Mouse (Mus musculus): ENCODE results near the gene Olfr93. TPM values are rescaled to one million over a fixed set of nuclear protein-coding genes. Genes with fewer than 3 reads are reported as not detected.
"Not testable (repeated sequence)": the region's sequence is repeated elsewhere in the genome, so short reads cannot be mapped to it uniquely, and the experiment has no call there.

The Olfr93 gene
- polyA plus RNA-seq, 1 experiment from 2014 or later = not detected

DNA sequence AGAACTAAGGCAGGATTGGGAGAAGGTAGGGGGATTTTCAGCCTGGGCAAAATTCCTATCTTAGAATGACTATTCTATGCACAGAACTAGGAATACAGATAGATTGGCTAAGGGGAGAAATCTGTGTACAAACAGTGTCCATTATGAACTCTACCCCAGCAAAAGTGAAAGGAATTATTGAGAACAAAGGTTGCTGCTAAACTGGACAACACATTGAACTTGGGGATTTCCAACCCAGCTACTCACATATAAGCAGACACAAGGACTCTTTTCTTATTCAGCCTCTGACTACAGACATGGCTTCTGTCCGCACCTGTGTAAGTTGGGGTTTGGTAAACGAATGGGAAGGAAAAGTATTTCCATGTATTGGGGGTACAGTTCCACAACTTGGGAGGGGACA lies 32.4 kb upstream of the Olfr93 start, which contains the start of gene Ubd:
Ubd (plus strand) TSS at position 237 of the 400 bp plus-strand sequence.
- Histone ChIP-seq H3K27me3 (replicated peaks; ENCODE audit: insufficient read depth, low read length) (peaks cover 13% of the 10 kb centered on the region), H3K9me3 (ENCODE audit: low read length) (no peaks in the 10 kb centered on the region), H3K4me2 (replicated peaks; ENCODE audit: low read depth, low read length) (no peak within 1 kb of the TSS), H3K4me3 (ENCODE audit: low read depth, low read length) (no peak within 1 kb of the TSS), H3K36me3 (ENCODE audit: insufficient read depth, low read length) (no peaks in the 10 kb centered on the region), H3K9ac (replicated peaks; ENCODE audit: low read depth) (no peak within 1 kb of the TSS), H3K27ac (ENCODE audit: low read length) (no peak within 1 kb of the TSS), H3K4me1 (ENCODE audit: insufficient read depth, low read depth, low read length) (no peaks in the 10 kb centered on the region)
- TF ChIP-seq EP300 (IDR thresholded peaks at IDR 0.05) (no peak), CTCF (IDR thresholded peaks at IDR 0.05) (no peak)
- ATAC-seq (no peak), DNase-seq (ENCODE audit: low spot score) (no peak)
- WGBS = 76% methylated on average over 2 of the region's 2 CpGs

DNA sequence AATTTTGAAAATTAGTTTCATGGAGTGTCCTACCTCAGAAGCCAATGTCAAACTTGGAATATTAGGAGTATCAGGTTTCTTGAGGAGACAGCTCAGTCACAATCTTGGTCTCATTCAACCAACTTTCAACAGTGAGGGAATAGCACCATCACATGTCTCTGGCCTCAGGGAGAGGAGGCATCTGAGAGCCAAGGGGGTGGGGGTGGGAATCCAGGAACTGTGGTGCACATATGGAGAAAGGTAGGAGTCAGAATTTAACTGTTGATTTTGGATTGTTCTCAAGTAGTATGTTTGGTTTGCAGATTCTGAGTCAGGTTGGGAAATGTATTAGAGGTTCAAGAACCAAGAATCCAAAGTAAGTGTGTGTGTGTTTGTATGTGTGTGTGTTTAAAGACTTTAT lies 31.7 kb upstream of the Olfr93 start:
- H3K9ac ChIP-seq (replicated peaks; ENCODE audit: low read depth) = no peak overlapping the region
- H3K4me3 ChIP-seq (ENCODE audit: low read depth, low read length) = no peak overlapping the region
- no peak overlapping the region for H3K27ac ChIP-seq (ENCODE audit: low read length)
- no peak overlapping the region for H3K4me2 ChIP-seq (replicated peaks; ENCODE audit: low read depth, low read length)
- ATAC-seq = no peak
- DNase-seq (ENCODE audit: low spot score) = no peak
- no peaks in the 10 kb centered on the region for H3K4me1 ChIP-seq (ENCODE audit: insufficient read depth, low read depth, low read length)
- H3K9me3 ChIP-seq (ENCODE audit: low read length) = no peaks in the 10 kb centered on the region
- H3K27me3 ChIP-seq (replicated peaks; ENCODE audit: insufficient read depth, low read length) = peaks cover 12% of the 10 kb centered on the region
- TF ChIP-seq EP300 (IDR thresholded peaks at IDR 0.05) (no peak), CTCF (IDR thresholded peaks at IDR 0.05) (no peak)
- H3K36me3 ChIP-seq (ENCODE audit: insufficient read depth, low read length) = no peaks in the 10 kb centered on the region

- no peak overlapping the region for H3K27ac ChIP-seq (ENCODE audit: low read length)
- TF ChIP-seq CTCF (IDR thresholded peaks at IDR 0.05) (no peak), EP300 (IDR thresholded peaks at IDR 0.05) (no peak)
- no peaks in the 10 kb centered on the region; the same call in 1 of the 2 replicates for H3K27me3 ChIP-seq (replicated peaks; ENCODE audit: insufficient read depth, low read length)
- DNase-seq (ENCODE audit: low spot score) = peak; percentile 24
- no peak overlapping the region for H3K4me2 ChIP-seq (replicated peaks; ENCODE audit: low read depth, low read length)
- no peaks in the 10 kb centered on the region for H3K4me1 ChIP-seq (ENCODE audit: insufficient read depth, low read depth, low read length)
- WGBS = 41% methylated on average over 2 of the region's 2 CpGs
- H3K4me3 ChIP-seq (ENCODE audit: low read depth, low read length) = no peak overlapping the region
- ATAC-seq = no peak
- H3K36me3 ChIP-seq (ENCODE audit: insufficient read depth, low read length) = no peaks in the 10 kb centered on the region
- no peaks in the 10 kb centered on the region for H3K9me3 ChIP-seq (ENCODE audit: low read length)
- H3K9ac ChIP-seq (replicated peaks; ENCODE audit: low read depth) = no peak overlapping the region
These were observed 29.4 kb upstream of the Olfr93 start for GRCm38 (mm10) chr17:37190711-37191110.

GRCm38 (mm10) chr17:37185474-37185873 lies 24.2 kb upstream of the Olfr93 start:
- no peak for TF ChIP-seq CTCF (IDR thresholded peaks at IDR 0.05)
- no peak overlapping the region for H3K27ac ChIP-seq (ENCODE audit: low read length)
- no peaks in the 10 kb centered on the region for H3K27me3 ChIP-seq (replicated peaks; ENCODE audit: insufficient read depth, low read length)
- ATAC-seq = no peak
- no peak overlapping the region for H3K4me2 ChIP-seq (replicated peaks; ENCODE audit: low read depth, low read length)
- H3K4me1 ChIP-seq (ENCODE audit: insufficient read depth, low read depth, low read length) = no peaks in the 10 kb centered on the region
- H3K4me3 ChIP-seq (ENCODE audit: low read depth, low read length) = no peak overlapping the region
- 32% methylated on average over 6 of the region's 6 CpGs for WGBS
- H3K9ac ChIP-seq (replicated peaks; ENCODE audit: low read depth) = no peak overlapping the region
- H3K9me3 ChIP-seq (ENCODE audit: low read length) = no peaks in the 10 kb centered on the region
- no peaks in the 10 kb centered on the region for H3K36me3 ChIP-seq (ENCODE audit: insufficient read depth, low read length)
- no peak for DNase-seq (ENCODE audit: low spot score)

GRCm38 (mm10) chr17:37131366-37131765 lies 29.9 kb downstream of the Olfr93 start:
- not testable (repeated sequence) for H3K27ac ChIP-seq (ENCODE audit: low read length); H3K4me1 ChIP-seq (ENCODE audit: insufficient read depth, low read depth, low read length); H3K9ac ChIP-seq (replicated peaks; ENCODE audit: low read depth); ATAC-seq; H3K4me2 ChIP-seq (replicated peaks; ENCODE audit: low read depth, low read length); H3K4me3 ChIP-seq (ENCODE audit: low read depth, low read length); H3K36me3 ChIP-seq (ENCODE audit: insufficient read depth, low read length); H3K27me3 ChIP-seq (replicated peaks; ENCODE audit: insufficient read depth, low read length); H3K9me3 ChIP-seq (ENCODE audit: low read length); DNase-seq (ENCODE audit: low spot score)
- 69% methylated on average over 4 of the region's 4 CpGs for WGBS

GRCm38 (mm10) chr17:37119988-37120387 lies 41.3 kb downstream of the Olfr93 start, which contains the start of gene Olfr92:
Gene Olfr92 (minus strand): TSS chr17:37120088.
- Histone ChIP-seq H3K4me1 (ENCODE audit: insufficient read depth, low read depth, low read length) (no peaks in the 10 kb centered on the region), H3K4me2 (replicated peaks; ENCODE audit: low read depth, low read length) (no peak within 1 kb of the TSS), H3K9me3 (ENCODE audit: low read length) (no peaks in the 10 kb centered on the region), H3K4me3 (ENCODE audit: low read depth, low read length) (no peak within 1 kb of the TSS), H3K27me3 (replicated peaks; ENCODE audit: insufficient read depth, low read length) (no peaks in the 10 kb centered on the region), H3K36me3 (ENCODE audit: insufficient read depth, low read length) (no peaks in the 10 kb centered on the region), H3K27ac (ENCODE audit: low read length) (no peak within 1 kb of the TSS), H3K9ac (replicated peaks; ENCODE audit: low read depth) (no peak within 1 kb of the TSS)
- 76% methylated on average over 2 of the region's 2 CpGs for WGBS
- TF ChIP-seq EP300 (IDR thresholded peaks at IDR 0.05) = no peak
- no peak for TF ChIP-seq CTCF (IDR thresholded peaks at IDR 0.05)
- ATAC-seq (no peak), DNase-seq (ENCODE audit: low spot score) (no peak)

- ATAC-seq = no peak
- no peak within 1 kb of the TSS for H3K4me2 ChIP-seq (replicated peaks; ENCODE audit: low read depth, low read length)
- WGBS = 64% methylated on average over 1 of the region's 1 CpGs
- TF ChIP-seq CTCF (IDR thresholded peaks at IDR 0.05) = no peak
- no peak for TF ChIP-seq EP300 (IDR thresholded peaks at IDR 0.05)
- DNase-seq (ENCODE audit: low spot score) = no peak
- no peak within 1 kb of the TSS for H3K4me3 ChIP-seq (ENCODE audit: low read depth, low read length)
- no peak within 1 kb of the TSS for H3K27ac ChIP-seq (ENCODE audit: low read length)
- H3K27me3 ChIP-seq (replicated peaks; ENCODE audit: insufficient read depth, low read length) = no peaks in the 10 kb centered on the region
- no peaks in the 10 kb centered on the region for H3K36me3 ChIP-seq (ENCODE audit: insufficient read depth, low read length)
- no peaks in the 10 kb centered on the region for H3K4me1 ChIP-seq (ENCODE audit: insufficient read depth, low read depth, low read length)
- H3K9ac ChIP-seq (replicated peaks; ENCODE audit: low read depth) = no peak within 1 kb of the TSS
- no peaks in the 10 kb centered on the region for H3K9me3 ChIP-seq (ENCODE audit: low read length)
These were observed 63.1 kb downstream of the Olfr93 start, which contains the start of gene Olfr91 for GRCm38 (mm10) chr17:37098178-37098577. Gene Olfr91 (minus strand): TSS chr17:37098278.

Measured in lung, postnatal 0 days (tissue).